Mouse (Mus musculus) testis, adult 2 months (tissue): ENCODE measurements around the gene St6galnac3. TPM values are rescaled to one million over a fixed set of nuclear protein-coding genes. Genes with fewer than 3 reads are reported as not detected.

Experiments
- H3K27ac ChIP-seq: fragments of 200-500 bp; 2 replicates; pipeline ENCODE4 v1.5.1; 2012; ENCODE audit warnings: low read depth, low read length; ENCODE audit not compliant: control insufficient read depth, insufficient read depth
- H3K27me3 ChIP-seq: fragments of 200-500 bp; 2 replicates; pipeline ENCODE4 v1.6.1; 2012; ENCODE audit warnings: mild to moderate bottlenecking, low read length, moderate library complexity; ENCODE audit not compliant: control insufficient read depth, insufficient read depth
- H3K36me3 ChIP-seq: fragments of 200-500 bp; 2 replicates; pipeline ENCODE4 v1.6.1; 2012; ENCODE audit warnings: mild to moderate bottlenecking, low read length; ENCODE audit not compliant: control insufficient read depth, insufficient read depth
- H3K4me1 ChIP-seq: fragments of 200-500 bp; 2 replicates; pipeline ENCODE4 v1.6.1; 2012; ENCODE audit warnings: low read length; ENCODE audit not compliant: control insufficient read depth, insufficient read depth
- H3K4me3 ChIP-seq: fragments of 200-500 bp; 2 replicates; pipeline ENCODE4 v1.5.1; 2012; ENCODE audit warnings: low read depth, mild to moderate bottlenecking, low read length, moderate library complexity, mixed read lengths; ENCODE audit not compliant: control insufficient read depth
- CTCF ChIP-seq: fragments of 200-500 bp; IDR thresholded peaks from 2 replicates; pipeline ENCODE4 v1.5.1; 2012; ENCODE audit warnings: low read depth, mild to moderate bottlenecking, inconsistent platforms, low read length, moderate library complexity; ENCODE audit not compliant: control insufficient read depth, insufficient read depth, insufficient replicate concordance
- POLR2A ChIP-seq: fragments of 200-500 bp; IDR thresholded peaks from 2 replicates; pipeline ENCODE4 v1.6.1; 2012; ENCODE audit warnings: low read depth, mild to moderate bottlenecking, inconsistent platforms, low read length, moderate library complexity; ENCODE audit not compliant: control insufficient read depth
- polyA plus RNA-seq: library from polyadenylated mRNA; depleted of rRNA; stranded (reverse); fragments of >200 nt; gene quantifications from 2 replicates; pipeline ENCODE4 v1.2.3, GENCODE M21; 2012

Gene St6galnac3
- polyA plus RNA-seq, 1 experiment, result 2.2 TPM

DNA sequence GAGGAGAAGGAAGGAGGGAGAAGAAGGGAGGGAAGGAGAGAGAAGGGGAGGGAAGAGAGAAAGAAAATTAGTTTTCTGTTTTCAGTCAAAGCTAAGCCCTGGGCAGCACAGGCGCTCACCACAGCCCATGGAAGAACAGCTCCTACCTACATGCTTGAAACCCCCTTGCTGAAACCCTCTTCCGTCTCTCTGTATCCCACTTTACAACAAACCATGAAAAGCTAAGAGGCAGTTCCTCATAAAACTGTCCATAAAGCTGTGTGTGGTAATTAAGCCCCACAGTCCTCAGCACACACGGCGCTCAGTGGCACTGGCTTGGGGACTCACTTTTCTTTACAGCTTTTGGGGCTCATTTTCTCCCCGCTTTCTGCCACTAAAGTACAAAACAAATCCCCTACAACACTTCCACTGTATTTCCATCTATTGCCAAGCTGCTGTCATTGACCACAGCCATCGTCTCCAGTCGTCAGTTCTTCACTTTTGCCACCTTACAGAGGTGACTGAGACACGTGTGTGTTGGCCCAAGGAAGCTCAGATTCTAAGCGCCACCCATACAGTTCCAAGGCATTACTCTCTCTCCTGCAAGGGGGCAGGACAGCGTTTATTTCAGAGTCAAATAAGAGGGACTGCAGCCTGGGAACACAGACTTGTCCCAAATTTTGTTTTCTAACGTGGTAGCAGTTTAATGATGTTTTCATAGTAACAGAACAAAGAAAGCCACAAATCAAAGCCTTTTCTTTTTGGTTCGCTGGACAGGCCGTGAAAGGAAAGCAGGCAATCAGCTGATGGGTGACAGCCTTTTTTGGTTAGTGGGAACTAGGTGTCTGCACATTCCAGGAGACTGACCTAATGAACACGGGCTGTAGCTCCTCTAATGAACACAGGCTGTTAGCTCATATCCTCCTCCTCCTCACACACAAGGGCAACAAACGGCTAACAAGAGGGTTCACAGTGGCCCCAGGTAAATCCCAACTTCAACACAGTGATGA, 22.9 kb downstream of the St6galnac3 start:
- Histone ChIP-seq H3K27me3 (no peaks in the 10 kb centered on the region), H3K36me3 (no peaks in the 10 kb centered on the region), H3K4me3 (no peak overlapping the region), H3K27ac (no peak overlapping the region), H3K4me1 (no peaks in the 10 kb centered on the region)
- TF ChIP-seq POLR2A, result no peak
- TF ChIP-seq CTCF, result no peak

DNA sequence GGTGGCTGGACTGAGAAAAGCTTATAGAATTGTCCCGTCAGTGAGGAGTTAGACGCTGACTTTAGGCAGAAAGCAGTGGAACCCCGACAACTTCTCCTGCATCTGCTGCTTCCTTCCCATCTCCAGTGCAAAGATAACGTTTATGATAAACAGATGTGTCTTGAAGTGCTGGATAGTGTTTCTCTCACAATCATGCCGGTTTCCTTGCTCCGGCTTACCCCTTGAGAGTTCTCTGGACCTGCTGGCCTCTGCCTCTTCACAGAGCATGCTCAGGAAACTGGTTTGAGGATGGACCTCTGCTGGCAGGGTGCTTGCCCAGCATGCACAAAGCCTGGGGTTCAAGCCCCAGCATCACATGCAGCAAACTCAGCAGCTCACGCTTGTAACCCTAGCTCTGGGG, 23.8 kb downstream of the St6galnac3 start:
- no peaks in the 10 kb centered on the region for H3K36me3 ChIP-seq
- H3K4me1 ChIP-seq, result no peaks in the 10 kb centered on the region
- TF ChIP-seq POLR2A (no peak), CTCF (no peak)
- no peaks in the 10 kb centered on the region for H3K27me3 ChIP-seq
- no peak overlapping the region for H3K27ac ChIP-seq
- no peak overlapping the region for H3K4me3 ChIP-seq

DNA sequence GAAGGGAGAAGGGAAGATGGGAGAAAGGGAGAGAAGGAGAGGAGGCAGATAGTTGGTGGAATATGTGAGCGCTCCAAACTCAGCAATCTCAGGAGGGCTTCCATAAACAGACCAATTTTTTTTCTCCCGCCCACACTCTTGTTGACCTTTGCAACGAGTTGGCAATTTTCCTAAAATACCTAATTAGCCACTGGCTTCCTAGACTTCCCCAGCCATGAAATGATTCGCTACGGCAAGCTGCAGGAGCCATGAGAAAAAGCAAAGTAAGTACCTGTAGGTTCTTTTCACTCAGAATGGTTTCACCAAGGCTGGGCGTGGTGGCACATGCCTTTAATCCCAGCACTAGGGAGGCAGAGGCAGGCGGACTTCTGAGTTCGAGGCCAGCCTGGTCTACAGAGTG, 25.9 kb downstream of the St6galnac3 start:
- H3K4me3 ChIP-seq, result no peak overlapping the region
- H3K27me3 ChIP-seq, result no peaks in the 10 kb centered on the region
- TF ChIP-seq POLR2A, result no peak
- TF ChIP-seq CTCF, result no peak
- no peaks in the 10 kb centered on the region for H3K4me1 ChIP-seq
- no peaks in the 10 kb centered on the region for H3K36me3 ChIP-seq
- no peak overlapping the region for H3K27ac ChIP-seq

DNA sequence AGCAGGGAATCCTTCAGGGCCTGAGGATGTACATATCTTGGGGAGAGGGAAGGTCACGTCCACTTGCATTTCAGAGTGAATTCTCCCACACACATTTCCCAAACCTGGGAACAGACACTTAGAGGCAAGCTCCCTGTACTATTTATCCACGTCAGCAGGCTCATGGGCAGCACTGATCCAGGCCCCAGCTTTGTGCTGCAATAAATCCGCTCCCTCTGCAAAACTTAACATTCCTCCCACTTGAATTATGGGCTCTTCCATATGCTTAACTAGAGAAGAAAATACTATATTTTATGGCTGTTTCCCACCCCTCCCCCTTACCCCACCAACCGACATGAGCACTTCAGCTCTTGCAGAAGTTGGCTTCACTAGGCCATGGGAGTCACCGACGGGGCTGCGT, 32.0 kb downstream of the St6galnac3 start:
- no peak for TF ChIP-seq CTCF
- TF ChIP-seq POLR2A, result no peak
- Histone ChIP-seq H3K27me3 (no peaks in the 10 kb centered on the region), H3K36me3 (no peaks in the 10 kb centered on the region), H3K27ac (no peak overlapping the region), H3K4me1 (no peaks in the 10 kb centered on the region), H3K4me3 (no peak overlapping the region)

DNA sequence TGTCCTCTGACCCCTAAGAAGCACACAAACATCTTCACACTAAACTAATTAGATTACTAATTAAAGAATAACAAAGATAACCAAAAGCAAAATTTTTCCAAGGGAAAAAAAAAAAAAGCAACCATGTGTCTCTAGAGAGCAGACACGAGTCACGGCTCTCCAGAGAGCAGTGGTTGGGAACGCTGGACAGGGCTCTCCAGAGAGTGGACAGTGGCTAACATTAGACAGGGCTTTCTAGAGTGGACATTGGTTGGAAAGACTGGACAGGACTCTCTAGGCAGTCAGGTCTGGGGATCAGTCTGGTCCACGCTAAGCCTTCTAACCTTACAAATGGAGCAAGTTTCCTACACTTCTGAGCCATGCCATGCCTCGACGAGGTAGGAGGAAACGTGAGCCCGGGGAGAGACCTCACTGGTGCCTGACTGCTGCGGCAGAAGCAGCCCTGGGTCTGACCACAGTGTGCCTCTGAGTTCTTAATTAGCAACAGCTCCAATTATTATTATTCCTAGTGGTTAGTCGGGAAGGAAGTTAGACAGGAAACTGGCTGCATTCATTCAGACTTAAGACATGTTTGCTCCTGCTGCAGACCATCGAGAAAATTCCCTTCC, 32.7 kb downstream of the St6galnac3 start:
- Histone ChIP-seq H3K4me3 (no peak overlapping the region), H3K27ac (no peak overlapping the region), H3K36me3 (no peaks in the 10 kb centered on the region), H3K4me1 (no peaks in the 10 kb centered on the region), H3K27me3 (no peaks in the 10 kb centered on the region)
- TF ChIP-seq POLR2A (no peak), CTCF (no peak)

DNA sequence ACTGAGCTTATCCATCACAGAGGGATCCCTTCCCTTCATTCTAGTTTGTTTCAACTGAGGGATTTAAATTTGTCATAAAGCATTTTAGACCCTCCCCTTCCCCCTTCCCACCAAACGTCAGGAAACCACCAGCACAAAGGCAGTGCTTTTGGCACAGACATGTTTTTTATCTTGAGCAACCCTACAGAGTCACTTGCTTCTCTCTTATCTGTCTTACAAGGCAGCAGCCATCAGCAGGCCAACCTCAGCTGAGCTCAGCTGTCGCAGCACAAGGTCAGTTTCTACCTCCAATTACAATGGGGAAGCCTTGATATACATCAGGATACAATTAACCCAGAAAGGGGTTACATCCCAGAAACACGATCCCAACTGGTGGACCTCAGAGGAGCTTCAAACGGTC, 33.4 kb downstream of the St6galnac3 start:
- H3K27ac ChIP-seq, result no peak overlapping the region
- H3K27me3 ChIP-seq, result no peaks in the 10 kb centered on the region
- TF ChIP-seq CTCF, result no peak
- TF ChIP-seq POLR2A, result no peak
- no peaks in the 10 kb centered on the region for H3K4me1 ChIP-seq
- H3K4me3 ChIP-seq, result no peak overlapping the region
- no peaks in the 10 kb centered on the region for H3K36me3 ChIP-seq

DNA sequence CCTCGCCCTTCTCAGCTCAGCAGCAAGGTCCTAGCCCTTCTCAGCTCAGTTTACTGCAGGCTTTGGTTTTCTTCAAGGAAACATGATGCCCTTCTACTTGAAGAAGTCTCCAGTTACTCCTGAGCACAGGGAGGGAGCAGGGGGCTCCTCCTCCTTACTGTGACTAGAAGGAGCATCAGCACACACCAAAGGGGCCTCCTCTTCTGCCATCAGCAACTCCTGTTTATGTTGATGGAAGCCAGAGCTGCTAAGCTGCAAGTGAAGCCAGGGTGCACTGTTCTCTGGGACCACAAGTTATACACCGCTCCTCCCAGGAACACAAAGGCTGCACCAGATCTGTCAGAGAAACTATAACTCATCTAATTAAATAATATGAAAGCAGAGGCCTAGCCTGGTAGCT, 34.4 kb downstream of the St6galnac3 start:
- TF ChIP-seq POLR2A, result no peak
- TF ChIP-seq CTCF, result no peak
- no peaks in the 10 kb centered on the region for H3K4me1 ChIP-seq
- H3K27ac ChIP-seq, result no peak overlapping the region
- no peaks in the 10 kb centered on the region for H3K36me3 ChIP-seq
- no peaks in the 10 kb centered on the region for H3K27me3 ChIP-seq
- H3K4me3 ChIP-seq, result no peak overlapping the region
